Mouse (Mus musculus) myocyte (in vitro differentiated cells): Measurements from ENCODE around the gene Eln. TPM values are rescaled to one million over a fixed set of nuclear protein-coding genes. Genes with fewer than 3 reads are reported as not detected.

Experiments
- H3K27me3 ChIP-seq: one replicate; pipeline ENCODE4 v1.6.1; 2011; ENCODE audit not compliant: control insufficient read depth, insufficient read depth, insufficient read length
- H3K36me3 ChIP-seq: one replicate; pipeline ENCODE4 v1.6.1; 2011; ENCODE audit not compliant: control insufficient read depth, insufficient read depth
- H3K4me2 ChIP-seq: one replicate; pipeline ENCODE4 v1.6.1; 2011; ENCODE audit warnings: low read depth, control low read depth
- H3K4me3 ChIP-seq: one replicate; pipeline ENCODE4 v1.5.1; 2011; ENCODE audit warnings: mild to moderate bottlenecking, control low read depth, moderate library complexity
- H3K79me2 ChIP-seq: one replicate; pipeline ENCODE4 v1.6.1; 2011; ENCODE audit not compliant: control insufficient read depth, insufficient read depth
- H3ac ChIP-seq: one replicate; pipeline ENCODE4 v1.6.1; 2011; ENCODE audit not compliant: control insufficient read depth, insufficient read length
- CEBPB ChIP-seq: IDR thresholded peaks from 2 replicates; pipeline ENCODE4 v1.6.1; 2011; ENCODE audit warnings: mild to moderate bottlenecking, moderate library complexity; ENCODE audit not compliant: poor library complexity, insufficient read depth, severe bottlenecking
- E2F4 ChIP-seq: IDR thresholded peaks from one replicate; pipeline ENCODE4 v1.6.1; 2011; ENCODE audit warnings: mild to moderate bottlenecking, control low read depth, moderate library complexity; ENCODE audit not compliant: insufficient read depth
- MAX ChIP-seq: IDR thresholded peaks from one replicate; pipeline ENCODE4 v1.6.1; 2011; ENCODE audit warnings: low read depth, mild to moderate bottlenecking, control low read depth
- MYOD1 ChIP-seq, 3 experiments: IDR thresholded peaks; one replicate each; pipeline ENCODE4 v1.6.1; 2011; ENCODE audit warnings: control low read depth in 2 of 3, low read depth in 2 of 3, mild to moderate bottlenecking in 2 of 3, moderate library complexity in 1 of 3; ENCODE audit not compliant: insufficient read length in 2 of 3, control insufficient read depth in 1 of 3
- MYOG ChIP-seq, 3 experiments: IDR thresholded peaks; one replicate each; pipeline ENCODE4 v1.6.1; 2011; ENCODE audit warnings: control low read depth in 2 of 3, low read depth in 2 of 3, mild to moderate bottlenecking in 2 of 3; ENCODE audit not compliant: insufficient read length in 2 of 3, control insufficient read depth in 1 of 3, insufficient read depth in 1 of 3
- POLR2A ChIP-seq: IDR thresholded peaks from one replicate; pipeline ENCODE4 v1.6.1; 2011; ENCODE audit warnings: low read depth, mild to moderate bottlenecking, control low read depth, moderate library complexity; ENCODE audit not compliant: insufficient read length
- POLR2AphosphoS2 ChIP-seq: IDR thresholded peaks from one replicate; pipeline ENCODE4 v1.6.1; 2011; ENCODE audit warnings: low read depth, control low read depth; ENCODE audit not compliant: insufficient read length
- REST ChIP-seq: IDR thresholded peaks from one replicate; pipeline ENCODE4 v1.6.1; 2011; ENCODE audit warnings: mild to moderate bottlenecking, control low read depth, moderate library complexity; ENCODE audit not compliant: insufficient read depth, insufficient read length
- SRF ChIP-seq: IDR thresholded peaks from one replicate; pipeline ENCODE4 v1.6.1; 2011; ENCODE audit warnings: low read depth; ENCODE audit not compliant: control insufficient read depth, insufficient read length
- TCF12 ChIP-seq: IDR thresholded peaks from one replicate; pipeline ENCODE4 v1.6.1; 2011; ENCODE audit warnings: mild to moderate bottlenecking, control low read depth; ENCODE audit not compliant: poor library complexity, insufficient read depth, severe bottlenecking
- TCF3 ChIP-seq: IDR thresholded peaks from one replicate; pipeline ENCODE4 v1.6.1; 2011; ENCODE audit warnings: low read depth, control low read depth; ENCODE audit not compliant: insufficient read length
- USF1 ChIP-seq: IDR thresholded peaks from one replicate; pipeline ENCODE4 v1.6.1; 2011; ENCODE audit warnings: low read depth, mild to moderate bottlenecking, control low read depth, moderate library complexity
- polyA plus RNA-seq: library from polyadenylated mRNA; unstranded; fragments of >200 nt; fragmentation: generic; extraction: Trizol; gene quantifications from one replicate; pipeline ENCODE4 v1.2.1, GENCODE M21; 2012; ENCODE audit warnings: missing spikeins

Eln gene
- polyA plus RNA-seq, 1 experiment = 0.02 TPM

DNA sequence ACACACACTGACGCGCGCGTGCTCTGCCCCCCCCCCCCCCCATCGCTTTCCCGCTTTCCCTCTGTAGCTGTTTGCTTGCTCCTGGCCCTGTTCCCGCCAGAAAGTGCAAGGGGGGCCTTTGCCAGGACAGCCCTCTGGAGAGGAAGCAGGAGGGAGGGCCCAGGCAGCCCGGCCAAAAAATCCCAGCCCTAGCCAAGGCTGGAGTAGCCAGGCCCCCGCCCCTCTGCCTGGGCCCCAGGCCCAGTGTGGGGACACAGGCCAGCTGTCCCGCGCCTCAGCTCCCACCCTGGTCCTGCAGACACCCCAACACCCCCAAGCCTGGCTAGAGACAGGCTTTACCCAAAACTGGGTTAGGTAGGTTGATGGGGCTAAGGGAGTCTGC lies 380 bp upstream of the Eln start:
- H3ac ChIP-seq = no peak overlapping the region
- no peak overlapping the region for H3K4me3 ChIP-seq
- H3K36me3 ChIP-seq = no peaks in the 10 kb centered on the region
- peaks cover 51% of the 10 kb centered on the region for H3K27me3 ChIP-seq
- TF ChIP-seq E2F4 = no peak
- TF ChIP-seq REST = no peak
- TF ChIP-seq CEBPB = no peak
- no peak for TF ChIP-seq MAX
- no peak for TF ChIP-seq TCF12
- TF ChIP-seq POLR2AphosphoS2 = no peak
- no peak for TF ChIP-seq SRF
- no peak for TF ChIP-seq USF1
- TF ChIP-seq POLR2A = no peak
- TF ChIP-seq TCF3 = no peak
- TF ChIP-seq MYOG (IDR thresholded peaks at IDR 0.05; ENCODE audit: control insufficient read depth in 1 of 3, insufficient read depth in 1 of 3, insufficient read length in 2 of 3, low read depth in 2 of 3) = no peak
- TF ChIP-seq MYOD1 (IDR thresholded peaks at IDR 0.05; ENCODE audit: control insufficient read depth in 1 of 3, insufficient read length in 2 of 3, low read depth in 2 of 3) = no peak
- no peak overlapping the region for H3K4me2 ChIP-seq
- no peaks in the 10 kb centered on the region for H3K79me2 ChIP-seq

- Histone ChIP-seq H3K4me2 (no peak overlapping the region), H3ac (no peak overlapping the region), H3K27me3 (peaks cover 54% of the 10 kb centered on the region), H3K4me3 (no peak overlapping the region), H3K36me3 (no peaks in the 10 kb centered on the region), H3K79me2 (no peaks in the 10 kb centered on the region)
- TF ChIP-seq SRF (no peak), E2F4 (no peak), CEBPB (no peak), TCF3 (no peak)
Observed at GRCm38 (mm10) chr5:134746201-134746600, 922 bp downstream of the Eln start.

- H3K4me2 ChIP-seq = no peak overlapping the region
- TF ChIP-seq E2F4 = no peak
- TF ChIP-seq POLR2A = no peak
- no peak for TF ChIP-seq MYOD1 (IDR thresholded peaks at IDR 0.05; ENCODE audit: control insufficient read depth in 1 of 3, insufficient read length in 2 of 3, low read depth in 2 of 3)
- TF ChIP-seq REST = no peak
- no peak for TF ChIP-seq USF1
- TF ChIP-seq MAX = no peak
- TF ChIP-seq CEBPB = no peak
- TF ChIP-seq MYOG (IDR thresholded peaks at IDR 0.05; ENCODE audit: control insufficient read depth in 1 of 3, insufficient read depth in 1 of 3, insufficient read length in 2 of 3, low read depth in 2 of 3) = no peak
- no peak for TF ChIP-seq TCF12
- no peak for TF ChIP-seq TCF3
- no peak for TF ChIP-seq POLR2AphosphoS2
- TF ChIP-seq SRF = no peak
- peaks cover 57% of the 10 kb centered on the region for H3K27me3 ChIP-seq
- H3K79me2 ChIP-seq = no peaks in the 10 kb centered on the region
- no peak overlapping the region for H3K4me3 ChIP-seq
- no peaks in the 10 kb centered on the region for H3K36me3 ChIP-seq
- no peak overlapping the region for H3ac ChIP-seq
Observed at GRCm38 (mm10) chr5:134745801-134746200, 1.3 kb downstream of the Eln start.

- no peak overlapping the region for H3ac ChIP-seq
- no peak overlapping the region for H3K4me3 ChIP-seq
- H3K36me3 ChIP-seq = no peaks in the 10 kb centered on the region
- peaks cover 65% of the 10 kb centered on the region for H3K27me3 ChIP-seq
- TF ChIP-seq SRF (no peak), MAX (no peak)
- no peaks in the 10 kb centered on the region for H3K79me2 ChIP-seq
- no peak overlapping the region for H3K4me2 ChIP-seq
Observed at GRCm38 (mm10) chr5:134745000-134745399, 2.1 kb downstream of the Eln start.

DNA sequence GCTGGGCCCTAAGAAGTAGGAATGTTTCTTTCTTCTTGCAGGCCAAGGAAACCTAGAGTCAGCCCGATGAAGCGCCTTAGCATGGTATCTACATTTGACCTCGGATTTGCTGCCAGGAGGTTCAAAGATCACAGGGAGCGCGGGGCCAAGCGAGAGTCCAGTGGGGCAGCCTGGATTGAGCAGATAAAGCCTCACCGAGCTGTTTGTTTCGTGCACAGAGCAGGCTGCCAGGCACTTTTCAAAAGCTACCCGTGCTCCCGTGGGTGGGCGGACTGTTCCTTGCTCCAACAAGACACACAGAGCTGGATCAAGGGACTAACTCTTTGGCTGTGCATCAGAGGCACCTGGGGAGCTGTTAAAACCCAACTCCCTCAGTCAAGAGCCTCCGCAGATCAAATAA lies 3.1 kb downstream of the Eln start:
- Histone ChIP-seq H3K4me3 (no peak overlapping the region), H3K4me2 (no peak overlapping the region), H3K36me3 (no peaks in the 10 kb centered on the region), H3K27me3 (peaks cover 61% of the 10 kb centered on the region), H3ac (no peak overlapping the region), H3K79me2 (no peaks in the 10 kb centered on the region)
- TF ChIP-seq MYOD1 (IDR thresholded peaks at IDR 0.05; ENCODE audit: control insufficient read depth in 1 of 3, insufficient read length in 2 of 3, low read depth in 2 of 3) (no peak), MYOG (IDR thresholded peaks at IDR 0.05; ENCODE audit: control insufficient read depth in 1 of 3, insufficient read depth in 1 of 3, insufficient read length in 2 of 3, low read depth in 2 of 3) (no peak), REST (no peak), USF1 (no peak), POLR2A (no peak), E2F4 (no peak), POLR2AphosphoS2 (no peak), TCF12 (no peak), TCF3 (no peak), SRF (no peak), CEBPB (no peak), MAX (no peak)
